Mouse (Mus musculus) frontal cortex, postnatal 10 days (tissue): Measurements from ENCODE around the gene Rnf220.

Experiments used
- DNase-seq, 2 experiments: peaks; one replicate each; pipeline ENCODE4 v3.0.0; 2022; ENCODE audit warnings: low spot score in 2 of 2, mixed read lengths in 1 of 2

The Rnf220 gene

GRCm38 (mm10) chr4:117380558-117380935 is 116.3 kb downstream of the Rnf220 start:
- DNase-seq = no peak

GRCm38 (mm10) chr4:117379803-117380557 is 116.9 kb downstream of the Rnf220 start:
- no peak for DNase-seq

GRCm38 (mm10) chr4:117374078-117374540 is 122.7 kb downstream of the Rnf220 start:
- DNase-seq = no peak

- DNase-seq = peak in 1 of 2 experiments; percentile 22
These were observed 123.4 kb downstream of the Rnf220 start for GRCm38 (mm10) chr4:117373324-117374077.

GRCm38 (mm10) chr4:117371896-117372295 is 125.0 kb downstream of the Rnf220 start:
- no peak for DNase-seq

GRCm38 (mm10) chr4:117370354-117370753 is 126.5 kb downstream of the Rnf220 start:
- DNase-seq = no peak

- no peak for DNase-seq
These were observed 127.3 kb downstream of the Rnf220 start for GRCm38 (mm10) chr4:117369571-117369970.

GRCm38 (mm10) chr4:117367365-117367764 is 129.5 kb downstream of the Rnf220 start:
- DNase-seq = no peak

GRCm38 (mm10) chr4:117362085-117362484 is 134.8 kb downstream of the Rnf220 start:
- DNase-seq = no peak

- no peak for DNase-seq
These were observed 135.3 kb downstream of the Rnf220 start for GRCm38 (mm10) chr4:117361558-117361873.

GRCm38 (mm10) chr4:117360713-117361557 is 135.9 kb downstream of the Rnf220 start:
- no peak for DNase-seq

- DNase-seq = no peak
These were observed 137.0 kb downstream of the Rnf220 start for GRCm38 (mm10) chr4:117359803-117360382.

- DNase-seq = no peak
These were observed 138.9 kb downstream of the Rnf220 start for GRCm38 (mm10) chr4:117357917-117358316.

GRCm38 (mm10) chr4:117357104-117357503 is 139.7 kb downstream of the Rnf220 start:
- no peak for DNase-seq

- DNase-seq = no peak
These were observed 140.6 kb downstream of the Rnf220 start for GRCm38 (mm10) chr4:117356223-117356622.

- DNase-seq = no peak
These were observed 142.2 kb downstream of the Rnf220 start for GRCm38 (mm10) chr4:117354651-117355050.

- no peak for DNase-seq
These were observed 143.9 kb downstream of the Rnf220 start for GRCm38 (mm10) chr4:117352957-117353356.

- no peak for DNase-seq
These were observed 144.8 kb downstream of the Rnf220 start for GRCm38 (mm10) chr4:117352071-117352470.

GRCm38 (mm10) chr4:117350139-117350693 is 146.6 kb downstream of the Rnf220 start:
- DNase-seq = no peak

- no peak for DNase-seq
These were observed 147.5 kb downstream of the Rnf220 start for GRCm38 (mm10) chr4:117349327-117349726.

GRCm38 (mm10) chr4:117346025-117346424 is 150.8 kb downstream of the Rnf220 start:
- no peak for DNase-seq
